Mouse (Mus musculus): ENCODE measurements at regions not wholly inside any gene's neighbourhood (a gene's known extent, or its start where the extent isn't known, plus 50 kb on each side); places are given as distances from the start of the nearest gene placed in this dataset.

GRCm38 (mm10) chr1:186540070-186540469 is 165.7 kb downstream of the Tgfb2 start:
- H3K27ac ChIP-seq: no peak overlapping the region
- H3K9me3 ChIP-seq (replicated peaks): no peaks in the 10 kb centered on the region
- WGBS: 83% methylated on average over 2 of the region's 2 CpGs
- H3K9ac ChIP-seq: no peak overlapping the region
- no peaks in the 10 kb centered on the region for H3K4me1 ChIP-seq
- no peak overlapping the region for H3K4me3 ChIP-seq (replicated peaks)
- no peak overlapping the region for H3K4me2 ChIP-seq
- no peaks in the 10 kb centered on the region for H3K27me3 ChIP-seq
- no peaks in the 10 kb centered on the region for H3K36me3 ChIP-seq
- ATAC-seq (replicated peaks; ENCODE audit: low FRiP score): no peak

GRCm38 (mm10) chr1:186538233-186538632 is 167.6 kb downstream of the Tgfb2 start:
- Histone ChIP-seq H3K4me3 (replicated peaks) (no peak overlapping the region), H3K9me3 (replicated peaks) (no peaks in the 10 kb centered on the region), H3K9ac (no peak overlapping the region), H3K36me3 (no peaks in the 10 kb centered on the region), H3K27me3 (no peaks in the 10 kb centered on the region), H3K4me1 (no peaks in the 10 kb centered on the region), H3K4me2 (no peak overlapping the region), H3K27ac (no peak overlapping the region)
- no peak for ATAC-seq (replicated peaks; ENCODE audit: low FRiP score)
- 85% methylated on average over 3 of the region's 3 CpGs for WGBS

GRCm38 (mm10) chr1:186515976-186516375 is 189.8 kb downstream of the Tgfb2 start:
- Histone ChIP-seq H3K9me3 (replicated peaks) (no peaks in the 10 kb centered on the region), H3K27me3 (no peaks in the 10 kb centered on the region), H3K4me3 (replicated peaks) (no peak overlapping the region), H3K4me2 (no peak overlapping the region), H3K9ac (no peak overlapping the region), H3K4me1 (no peaks in the 10 kb centered on the region), H3K36me3 (no peaks in the 10 kb centered on the region), H3K27ac (no peak overlapping the region)
- WGBS: 80% methylated on average over 6 of the region's 6 CpGs
- ATAC-seq (replicated peaks; ENCODE audit: low FRiP score): no peak

GRCm38 (mm10) chr1:186515071-186515470 is 190.7 kb downstream of the Tgfb2 start:
- 0 out of 2 replicates have a peak, but pooled peaks have one; percentile 18 for ATAC-seq (replicated peaks; ENCODE audit: low FRiP score)
- Histone ChIP-seq H3K4me2 (no peak overlapping the region), H3K9me3 (replicated peaks) (no peaks in the 10 kb centered on the region)

GRCm38 (mm10) chr1:186513861-186514260 is 191.9 kb downstream of the Tgfb2 start:
- Histone ChIP-seq H3K9me3 (replicated peaks) (no peaks in the 10 kb centered on the region), H3K27me3 (no peaks in the 10 kb centered on the region), H3K9ac (no peak overlapping the region), H3K4me3 (replicated peaks) (no peak overlapping the region), H3K27ac (no peak overlapping the region), H3K36me3 (no peaks in the 10 kb centered on the region), H3K4me2 (no peak overlapping the region), H3K4me1 (no peaks in the 10 kb centered on the region)
- no peak for ATAC-seq (replicated peaks; ENCODE audit: low FRiP score)
- WGBS: 68% methylated on average over 5 of the region's 5 CpGs

More at GRCm38 (mm10) chr1:186515071-186515470, 190.7 kb downstream of the Tgfb2 start:
- no peak overlapping the region for H3K4me3 ChIP-seq (replicated peaks)
- no peak overlapping the region for H3K9ac ChIP-seq
- H3K4me1 ChIP-seq: no peaks in the 10 kb centered on the region
- H3K27ac ChIP-seq: no peak overlapping the region
- H3K36me3 ChIP-seq: no peaks in the 10 kb centered on the region
- H3K27me3 ChIP-seq: no peaks in the 10 kb centered on the region
- 66% methylated on average over 2 of the region's 2 CpGs for WGBS

GRCm38 (mm10) chr1:186510531-186510930 is 195.3 kb downstream of the Tgfb2 start:
- ATAC-seq (replicated peaks; ENCODE audit: low FRiP score): no peak
- H3K4me1 ChIP-seq: peaks cover 13% of the 10 kb centered on the region; the same call in 1 of the 2 replicates
- no peak overlapping the region for H3K4me2 ChIP-seq
- H3K4me3 ChIP-seq (replicated peaks): no peak overlapping the region
- no peak overlapping the region for H3K9ac ChIP-seq
- no peaks in the 10 kb centered on the region for H3K27me3 ChIP-seq
- no peaks in the 10 kb centered on the region for H3K9me3 ChIP-seq (replicated peaks)
- no peak overlapping the region for H3K27ac ChIP-seq
- H3K36me3 ChIP-seq: no peaks in the 10 kb centered on the region
- 61% methylated on average over 2 of the region's 2 CpGs for WGBS

- ATAC-seq (replicated peaks; ENCODE audit: low FRiP score): no peak
- WGBS: 35% methylated on average over 7 of the region's 7 CpGs
Measured at GRCm38 (mm10) chr1:186508358-186508757, 197.4 kb downstream of the Tgfb2 start.

GRCm38 (mm10) chr1:186507956-186508355 is 197.8 kb downstream of the Tgfb2 start:
- Histone ChIP-seq H3K4me1 (peaks cover 13% of the 10 kb centered on the region; the same call in 1 of the 2 replicates), H3K27me3 (no peaks in the 10 kb centered on the region), H3K36me3 (no peaks in the 10 kb centered on the region), H3K27ac (peak overlapping the region; percentile 49; the same call in 1 of the 2 replicates), H3K9me3 (replicated peaks) (no peaks in the 10 kb centered on the region), H3K4me2 (no peak overlapping the region), H3K9ac (no peak overlapping the region), H3K4me3 (replicated peaks) (no peak overlapping the region)
- ATAC-seq (replicated peaks; ENCODE audit: low FRiP score): no peak
- 73% methylated on average over 8 of the region's 8 CpGs for WGBS

More at GRCm38 (mm10) chr1:186508358-186508757, 197.4 kb downstream of the Tgfb2 start:
- H3K9me3 ChIP-seq (replicated peaks): no peaks in the 10 kb centered on the region
- H3K4me1 ChIP-seq: peaks cover 13% of the 10 kb centered on the region; the same call in 1 of the 2 replicates
- H3K4me2 ChIP-seq: no peak overlapping the region
- no peak overlapping the region for H3K9ac ChIP-seq
- H3K36me3 ChIP-seq: no peaks in the 10 kb centered on the region
- no peaks in the 10 kb centered on the region for H3K27me3 ChIP-seq
- no peak overlapping the region for H3K4me3 ChIP-seq (replicated peaks)
- H3K27ac ChIP-seq: peak overlapping the region; percentile 49

GRCm38 (mm10) chr1:186506517-186506916 is 199.3 kb downstream of the Tgfb2 start:
- no peak for ATAC-seq (replicated peaks; ENCODE audit: low FRiP score)
- Histone ChIP-seq H3K9me3 (replicated peaks) (no peaks in the 10 kb centered on the region), H3K4me2 (no peak overlapping the region), H3K4me1 (peaks cover 15% of the 10 kb centered on the region), H3K9ac (no peak overlapping the region), H3K4me3 (replicated peaks) (no peak overlapping the region), H3K27me3 (no peaks in the 10 kb centered on the region), H3K27ac (no peak overlapping the region), H3K36me3 (no peaks in the 10 kb centered on the region)
- WGBS: 80% methylated on average over 7 of the region's 7 CpGs

GRCm38 (mm10) chr1:186505912-186506311 is 199.9 kb downstream of the Tgfb2 start:
- H3K4me1 ChIP-seq: peaks cover 19% of the 10 kb centered on the region
- no peak overlapping the region for H3K4me2 ChIP-seq
- H3K9ac ChIP-seq: no peak overlapping the region
- no peak overlapping the region for H3K27ac ChIP-seq
- 61% methylated on average over 1 of the region's 1 CpGs for WGBS
- H3K36me3 ChIP-seq: no peaks in the 10 kb centered on the region
- no peaks in the 10 kb centered on the region for H3K9me3 ChIP-seq (replicated peaks)
- no peak overlapping the region for H3K4me3 ChIP-seq (replicated peaks)
- ATAC-seq (replicated peaks; ENCODE audit: low FRiP score): no peak
- H3K27me3 ChIP-seq: no peaks in the 10 kb centered on the region

GRCm38 (mm10) chr1:186505051-186505711 is 200.6 kb downstream of the Tgfb2 start:
- Histone ChIP-seq H3K4me2 (no peak overlapping the region), H3K4me3 (replicated peaks) (no peak overlapping the region), H3K9ac (no peak overlapping the region), H3K9me3 (replicated peaks) (no peaks in the 10 kb centered on the region), H3K27ac (no peak overlapping the region), H3K4me1 (peaks cover 19% of the 10 kb centered on the region), H3K27me3 (no peaks in the 10 kb centered on the region), H3K36me3 (no peaks in the 10 kb centered on the region)
- 72% methylated on average over 6 of the region's 6 CpGs for WGBS
- ATAC-seq (replicated peaks; ENCODE audit: low FRiP score): no peak

GRCm38 (mm10) chr1:186501726-186502125 is 204.1 kb downstream of the Tgfb2 start:
- no peak for ATAC-seq (replicated peaks; ENCODE audit: low FRiP score)
- H3K9ac ChIP-seq: no peak overlapping the region

GRCm38 (mm10) chr1:186497872-186498271 is 207.9 kb downstream of the Tgfb2 start:
- H3K9me3 ChIP-seq (replicated peaks): no peaks in the 10 kb centered on the region
- no peaks in the 10 kb centered on the region for H3K36me3 ChIP-seq
- no peak for ATAC-seq (replicated peaks; ENCODE audit: low FRiP score)
- H3K27ac ChIP-seq: no peak overlapping the region
- no peaks in the 10 kb centered on the region for H3K27me3 ChIP-seq
- 59% methylated on average over 1 of the region's 1 CpGs for WGBS
- H3K4me3 ChIP-seq (replicated peaks): no peak overlapping the region
- no peak overlapping the region for H3K4me2 ChIP-seq
- no peak overlapping the region for H3K9ac ChIP-seq
- peaks cover 7% of the 10 kb centered on the region; the same call in 1 of the 2 replicates for H3K4me1 ChIP-seq

More at GRCm38 (mm10) chr1:186501726-186502125, 204.1 kb downstream of the Tgfb2 start:
- H3K4me1 ChIP-seq: peaks cover 7% of the 10 kb centered on the region; the same call in 1 of the 2 replicates
- H3K9me3 ChIP-seq (replicated peaks): no peaks in the 10 kb centered on the region
- H3K27me3 ChIP-seq: no peaks in the 10 kb centered on the region
- WGBS: 37% methylated on average over 1 of the region's 1 CpGs
- 0 out of 2 replicates have a peak overlapping the region, but pooled peaks have one; percentile 23 for H3K27ac ChIP-seq
- H3K36me3 ChIP-seq: no peaks in the 10 kb centered on the region
- H3K4me2 ChIP-seq: no peak overlapping the region
- no peak overlapping the region for H3K4me3 ChIP-seq (replicated peaks)
